Mouse (Mus musculus) left cerebral cortex, adult 9 months (tissue): ENCODE results near the gene Gpr176.

ENCODE experiments used
- DNase-seq, 2 experiments: peaks; one replicate each; pipeline ENCODE4 v3.0.0; 2022; ENCODE audit warnings: low spot score in 2 of 2

Gene Gpr176

GRCm38 (mm10) chr2:118373572-118374279 lies 507 bp upstream of the Gpr176 start:
- DNase-seq: peak; percentile 85 to 91

- no peak for DNase-seq
These were observed 688 bp downstream of the Gpr176 start for GRCm38 (mm10) chr2:118372561-118372900.

- no peak for DNase-seq
These were observed 1.4 kb downstream of the Gpr176 start for GRCm38 (mm10) chr2:118371841-118372240.

- DNase-seq: no peak
These were observed 18.0 kb downstream of the Gpr176 start for GRCm38 (mm10) chr2:118355138-118355719.

- DNase-seq: no peak
These were observed 19.3 kb downstream of the Gpr176 start for GRCm38 (mm10) chr2:118353916-118354403.

GRCm38 (mm10) chr2:118353498-118353897 lies 19.7 kb downstream of the Gpr176 start:
- DNase-seq: no peak

- no peak for DNase-seq
These were observed 27.7 kb downstream of the Gpr176 start for GRCm38 (mm10) chr2:118345535-118345934.

- no peak for DNase-seq
These were observed 29.3 kb downstream of the Gpr176 start for GRCm38 (mm10) chr2:118343897-118344296.

- no peak for DNase-seq
These were observed 31.9 kb downstream of the Gpr176 start for GRCm38 (mm10) chr2:118341295-118341694.

GRCm38 (mm10) chr2:118336084-118336483 lies 37.1 kb downstream of the Gpr176 start:
- no peak for DNase-seq

- DNase-seq: no peak
These were observed 50.6 kb downstream of the Gpr176 start for GRCm38 (mm10) chr2:118322663-118323062.

GRCm38 (mm10) chr2:118321804-118322203 lies 51.4 kb downstream of the Gpr176 start:
- DNase-seq: no peak

- DNase-seq: no peak
These were observed 52.1 kb downstream of the Gpr176 start for GRCm38 (mm10) chr2:118321094-118321493.

GRCm38 (mm10) chr2:118320519-118320918 lies 52.7 kb downstream of the Gpr176 start:
- no peak for DNase-seq

GRCm38 (mm10) chr2:118319176-118319575 lies 54.0 kb downstream of the Gpr176 start:
- DNase-seq: no peak

- no peak for DNase-seq
These were observed 56.3 kb downstream of the Gpr176 start for GRCm38 (mm10) chr2:118316939-118317338.

- DNase-seq: no peak
These were observed 57.4 kb downstream of the Gpr176 start for GRCm38 (mm10) chr2:118315656-118316402.

GRCm38 (mm10) chr2:118307561-118307960 lies 65.7 kb downstream of the Gpr176 start:
- DNase-seq: peak in 1 of 2 experiments; percentile 23

- DNase-seq: no peak
These were observed 66.3 kb downstream of the Gpr176 start for GRCm38 (mm10) chr2:118306966-118307365.

- no peak for DNase-seq
These were observed 66.7 kb downstream of the Gpr176 start for GRCm38 (mm10) chr2:118306522-118306895.

GRCm38 (mm10) chr2:118305827-118306521 lies 67.2 kb downstream of the Gpr176 start:
- no peak for DNase-seq

- DNase-seq: no peak
These were observed 69.8 kb downstream of the Gpr176 start for GRCm38 (mm10) chr2:118303456-118303855.
